Mouse (Mus musculus) heart, postnatal 0 days (tissue): ENCODE measurements around the gene Pik3c2g.

Source experiments
- CTCF ChIP-seq: IDR thresholded peaks from 2 replicates; pipeline ENCODE4 v1.5.1; 2016; ENCODE audit warnings: antibody characterized with exemption, control low read depth, low read depth
- EP300 ChIP-seq: IDR thresholded peaks from 2 replicates; pipeline ENCODE4 v1.6.1; 2016; ENCODE audit warnings: antibody characterized with exemption, low read depth

DNA sequence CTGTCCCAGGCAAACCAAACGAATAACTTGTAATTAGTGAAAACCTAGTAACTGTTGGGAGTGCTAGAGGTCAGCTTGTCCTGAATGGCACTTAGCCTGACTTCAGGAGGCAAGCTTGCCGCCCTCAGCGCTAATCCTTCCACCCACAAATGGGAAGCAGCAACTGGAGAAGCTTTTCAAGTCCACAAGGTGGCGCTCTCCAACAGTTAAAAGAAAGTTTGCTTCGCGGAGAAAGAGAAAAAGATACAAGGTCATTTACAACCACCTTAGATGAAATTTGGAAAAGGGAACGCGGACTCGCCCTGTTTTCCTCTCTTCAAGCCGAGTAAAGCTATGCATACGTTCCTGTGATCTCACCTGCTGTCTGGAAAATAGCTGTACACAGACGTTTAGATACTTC, 2.3 kb downstream of the Pik3c2g start:
- peak; percentile 76 for TF ChIP-seq CTCF
- TF ChIP-seq EP300 = no peak
